Mouse (Mus musculus) midbrain, embryonic 13.5 days (tissue): ENCODE measurements around the gene Cckbr. TPM values are rescaled to one million over a fixed set of nuclear protein-coding genes. Genes with fewer than 3 reads are reported as not detected.
"Not testable (repeated sequence)": the region's sequence is repeated elsewhere in the genome, so short reads cannot be mapped to it uniquely, and the experiment has no call there.

Experiments
- ATAC-seq: fragments of 200-750 bp; cut with Nextera tagmentation; 2 replicates; pipeline ENCODE4 v1.8.0; 2017; ENCODE audit warnings: mild to moderate bottlenecking, moderate TSS enrichment, moderate library complexity
- H3K27ac ChIP-seq: fragments of 300-500 bp; sonication (generic); 2 replicates; pipeline ENCODE4 v1.5.1; 2015; ENCODE audit warnings: inconsistent platforms, mild to moderate bottlenecking, moderate library complexity
- H3K27me3 ChIP-seq: fragments of 300-500 bp; sonication (generic); 2 replicates; pipeline ENCODE4 v1.6.1; 2015; ENCODE audit warnings: mild to moderate bottlenecking, inconsistent platforms
- H3K36me3 ChIP-seq: fragments of 300-500 bp; sonication (generic); 2 replicates; pipeline ENCODE4 v1.6.1; 2015; ENCODE audit warnings: mild to moderate bottlenecking, inconsistent platforms
- H3K4me1 ChIP-seq: fragments of 300-500 bp; sonication (generic); replicated peaks from 2 replicates; pipeline ENCODE4 v1.6.1; 2015; ENCODE audit warnings: inconsistent platforms
- H3K4me2 ChIP-seq: fragments of 300-500 bp; sonication (generic); replicated peaks from 2 replicates; pipeline ENCODE4 v1.6.1; 2015; ENCODE audit warnings: moderate library complexity, mild to moderate bottlenecking, inconsistent platforms
- H3K4me3 ChIP-seq: fragments of 300-500 bp; sonication (generic); replicated peaks from 2 replicates; pipeline ENCODE4 v1.5.1; 2015; ENCODE audit warnings: mild to moderate bottlenecking, inconsistent platforms
- H3K9ac ChIP-seq: fragments of 300-500 bp; sonication (generic); replicated peaks from 2 replicates; pipeline ENCODE4 v1.6.1; 2015; ENCODE audit warnings: mild to moderate bottlenecking, inconsistent platforms
- H3K9me3 ChIP-seq: fragments of 300-500 bp; sonication (generic); 2 replicates; pipeline ENCODE4 v1.6.1; 2016; ENCODE audit warnings: mild to moderate bottlenecking, inconsistent platforms
- WGBS: fragments of 180-500 bp; shearing (Covaris S2); methylation state at CpG from one replicate; pipeline ENCODE4 v1.1.7; 2015; 5-methylcytosine and 5-hydroxymethylcytosine counted together
- polyA plus RNA-seq: library from polyadenylated mRNA; unstranded; fragments of >200 nt; fragmentation: Nextera tagmentation; extraction: Ambion mirVana; gene quantifications from 2 replicates; pipeline ENCODE4 v1.2.1, GENCODE M21; 2015

Gene Cckbr
- polyA plus RNA-seq, 1 experiment from 2014 or later: 0.87 TPM

- Histone ChIP-seq H3K9ac (no peak overlapping the region), H3K4me1 (no peaks in the 10 kb centered on the region), H3K4me3 (no peak overlapping the region), H3K36me3 (no peaks in the 10 kb centered on the region), H3K4me2 (no peak overlapping the region), H3K27ac (no peak overlapping the region), H3K9me3 (no peaks in the 10 kb centered on the region), H3K27me3 (no peaks in the 10 kb centered on the region)
- no peak for ATAC-seq
- 78% methylated on average over 3 of the region's 3 CpGs for WGBS
These were observed 19.5 kb downstream of the Cckbr start for GRCm38 (mm10) chr7:105445076-105445475.

DNA sequence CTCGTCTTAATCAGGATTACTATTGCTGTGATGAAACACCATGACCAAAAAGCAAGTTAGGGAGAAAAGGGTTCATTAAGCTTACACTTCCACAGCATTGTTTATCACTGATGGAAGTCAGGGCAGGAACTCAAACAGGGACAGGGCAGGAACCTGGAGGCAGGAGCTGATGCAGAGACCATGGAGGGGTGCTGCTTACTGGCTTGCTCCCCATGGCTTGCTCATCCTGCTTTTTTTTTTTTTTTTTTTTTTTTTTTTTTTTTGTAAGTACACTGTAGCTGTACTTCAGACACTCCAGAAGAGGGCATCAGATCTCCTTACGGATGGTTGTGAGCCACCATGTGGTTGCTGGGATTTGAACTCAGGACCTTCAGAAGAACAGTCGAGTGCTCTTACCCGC lies 27.8 kb downstream of the Cckbr start:
- not testable (repeated sequence) for H3K4me3 ChIP-seq, H3K36me3 ChIP-seq, H3K9ac ChIP-seq, H3K27ac ChIP-seq, ATAC-seq, H3K9me3 ChIP-seq, H3K27me3 ChIP-seq, H3K4me1 ChIP-seq, H3K4me2 ChIP-seq
- WGBS: 88% methylated on average over 4 of the region's 4 CpGs

- Histone ChIP-seq H3K9ac (no peak overlapping the region), H3K9me3 (no peaks in the 10 kb centered on the region), H3K4me3 (no peak overlapping the region), H3K27me3 (no peaks in the 10 kb centered on the region), H3K27ac (no peak overlapping the region), H3K4me1 (no peaks in the 10 kb centered on the region), H3K4me2 (no peak overlapping the region), H3K36me3 (no peaks in the 10 kb centered on the region)
- no peak for ATAC-seq
These were observed 33.0 kb downstream of the Cckbr start for GRCm38 (mm10) chr7:105458546-105458945.

DNA sequence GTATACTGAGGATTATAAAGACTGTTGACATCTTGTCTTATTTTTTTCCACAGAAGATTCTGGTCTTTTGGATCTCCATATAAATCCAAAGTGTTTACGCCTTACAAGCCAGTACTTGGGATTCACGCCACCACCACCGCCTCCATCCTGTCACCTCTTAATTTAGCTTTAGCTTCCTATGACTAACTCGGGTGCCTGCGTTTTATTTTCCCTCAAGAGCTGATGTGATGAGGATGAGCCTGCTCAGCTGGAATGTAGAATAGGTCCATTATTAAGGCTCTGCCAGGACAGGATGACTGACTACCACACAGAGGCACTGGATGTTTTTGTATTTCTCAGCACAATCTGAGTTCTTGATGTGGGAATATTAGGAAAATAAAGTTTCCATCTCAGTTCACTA lies 40.0 kb downstream of the Cckbr start:
- H3K27ac ChIP-seq, H3K4me1 ChIP-seq, H3K36me3 ChIP-seq, H3K9me3 ChIP-seq, H3K4me3 ChIP-seq, ATAC-seq, H3K27me3 ChIP-seq, H3K4me2 ChIP-seq, H3K9ac ChIP-seq: not testable (repeated sequence)
- 80% methylated on average over 5 of the region's 5 CpGs for WGBS

GRCm38 (mm10) chr7:105472607-105473006 lies 47.1 kb downstream of the Cckbr start:
- WGBS: 61% methylated on average over 1 of the region's 1 CpGs
- Histone ChIP-seq H3K9ac (no peak overlapping the region), H3K27ac (no peak overlapping the region), H3K4me2 (no peak overlapping the region), H3K9me3 (no peaks in the 10 kb centered on the region), H3K4me3 (no peak overlapping the region), H3K36me3 (no peaks in the 10 kb centered on the region), H3K27me3 (no peaks in the 10 kb centered on the region), H3K4me1 (no peaks in the 10 kb centered on the region)
- no peak for ATAC-seq

DNA sequence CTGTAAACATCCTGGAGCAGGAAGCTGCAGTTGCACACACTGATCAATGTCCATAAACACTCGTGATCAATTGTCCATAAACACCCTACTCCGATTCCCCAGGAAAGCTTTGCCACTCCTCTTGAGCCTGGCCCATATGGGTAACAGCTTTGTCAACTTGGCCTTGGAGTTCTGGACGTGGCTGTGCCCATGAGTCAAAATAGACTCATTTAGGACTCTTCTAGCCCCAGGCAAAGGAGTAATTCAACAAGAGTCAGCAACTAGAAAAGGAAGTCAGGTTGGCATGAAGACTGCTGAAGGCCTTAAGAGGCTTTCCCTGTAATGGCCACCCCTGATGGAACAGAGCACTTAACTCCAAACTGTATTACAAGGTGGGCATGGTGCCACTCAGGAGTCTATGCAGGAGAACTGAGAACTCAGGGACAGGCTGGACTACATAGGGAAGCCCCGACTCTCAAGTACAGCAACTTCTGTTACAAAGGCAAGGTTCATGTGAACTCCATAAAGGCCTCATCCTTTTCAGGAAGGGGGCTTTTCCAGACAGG lies 49.3 kb downstream of the Cckbr start:
- Histone ChIP-seq H3K9me3 (no peaks in the 10 kb centered on the region), H3K4me1 (no peaks in the 10 kb centered on the region), H3K27ac (no peak overlapping the region), H3K9ac (no peak overlapping the region), H3K27me3 (0 out of 2 replicates have a peak, but pooled peaks cover 3% of the 10 kb centered on the region), H3K4me3 (no peak overlapping the region), H3K4me2 (no peak overlapping the region), H3K36me3 (no peaks in the 10 kb centered on the region)
- 83% methylated on average over 4 of the region's 4 CpGs for WGBS
- no peak for ATAC-seq

DNA sequence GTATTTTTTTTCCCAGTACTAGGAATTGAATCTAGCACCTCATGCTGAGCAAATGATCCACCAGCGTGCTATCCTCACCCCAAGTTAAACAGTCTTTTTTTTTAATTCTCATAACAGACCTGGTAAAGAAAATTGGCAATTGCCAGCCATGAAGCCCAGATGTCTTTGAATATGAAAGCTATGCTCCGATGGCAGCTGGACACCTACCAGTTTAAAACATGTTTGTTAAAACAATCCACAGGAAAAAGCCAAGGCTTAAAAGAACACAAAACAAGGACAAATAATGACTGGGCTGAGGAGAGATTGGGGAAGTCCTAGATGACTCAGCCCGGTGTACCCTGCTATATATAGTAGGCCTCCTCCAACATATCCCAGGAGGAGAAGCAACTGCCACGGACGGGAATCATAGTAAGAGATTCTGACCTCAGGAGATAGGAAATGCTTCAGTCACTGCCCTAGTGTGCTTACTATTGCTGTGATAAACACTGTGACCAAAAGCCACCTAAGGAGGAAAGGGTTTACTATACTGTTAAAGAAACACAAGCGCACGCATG lies 49.9 kb downstream of the Cckbr start:
- WGBS: 81% methylated on average over 7 of the region's 7 CpGs
- Histone ChIP-seq H3K4me3 (no peak overlapping the region), H3K9me3 (no peaks in the 10 kb centered on the region), H3K4me1 (no peaks in the 10 kb centered on the region; the same call in 1 of the 2 replicates), H3K27ac (no peak overlapping the region), H3K27me3 (0 out of 2 replicates have a peak, but pooled peaks cover 3% of the 10 kb centered on the region), H3K9ac (no peak overlapping the region), H3K36me3 (no peaks in the 10 kb centered on the region), H3K4me2 (no peak overlapping the region)
- no peak for ATAC-seq

- ATAC-seq: no peak
- Histone ChIP-seq H3K4me2 (no peak overlapping the region), H3K4me3 (no peak overlapping the region), H3K36me3 (no peaks in the 10 kb centered on the region), H3K27ac (no peak overlapping the region), H3K9ac (no peak overlapping the region), H3K9me3 (no peaks in the 10 kb centered on the region), H3K4me1 (peaks cover 7% of the 10 kb centered on the region), H3K27me3 (peaks cover 9% of the 10 kb centered on the region; the same call in 1 of the 2 replicates)
- WGBS: 91% methylated on average over 10 of the region's 10 CpGs
These were observed 51.3 kb downstream of the Cckbr start for GRCm38 (mm10) chr7:105476683-105477432.

- ATAC-seq: no peak
- no peak overlapping the region for H3K4me2 ChIP-seq
- no peak overlapping the region for H3K27ac ChIP-seq
- no peaks in the 10 kb centered on the region for H3K9me3 ChIP-seq
- H3K4me3 ChIP-seq: no peak overlapping the region
- WGBS: 98% methylated on average over 1 of the region's 1 CpGs
- H3K36me3 ChIP-seq: no peaks in the 10 kb centered on the region
- peaks cover 12% of the 10 kb centered on the region for H3K4me1 ChIP-seq
- no peak overlapping the region for H3K9ac ChIP-seq
- H3K27me3 ChIP-seq: peaks cover 9% of the 10 kb centered on the region; the same call in 1 of the 2 replicates
These were observed 51.8 kb downstream of the Cckbr start for GRCm38 (mm10) chr7:105477433-105477700.

GRCm38 (mm10) chr7:105477841-105478240 lies 52.3 kb downstream of the Cckbr start:
- Histone ChIP-seq H3K4me1 (peaks cover 15% of the 10 kb centered on the region), H3K27me3 (peaks cover 9% of the 10 kb centered on the region; the same call in 1 of the 2 replicates), H3K9me3 (no peaks in the 10 kb centered on the region), H3K4me3 (no peak overlapping the region), H3K36me3 (no peaks in the 10 kb centered on the region), H3K4me2 (no peak overlapping the region), H3K27ac (no peak overlapping the region), H3K9ac (no peak overlapping the region)
- ATAC-seq: no peak
- WGBS: 63% methylated on average over 3 of the region's 3 CpGs

DNA sequence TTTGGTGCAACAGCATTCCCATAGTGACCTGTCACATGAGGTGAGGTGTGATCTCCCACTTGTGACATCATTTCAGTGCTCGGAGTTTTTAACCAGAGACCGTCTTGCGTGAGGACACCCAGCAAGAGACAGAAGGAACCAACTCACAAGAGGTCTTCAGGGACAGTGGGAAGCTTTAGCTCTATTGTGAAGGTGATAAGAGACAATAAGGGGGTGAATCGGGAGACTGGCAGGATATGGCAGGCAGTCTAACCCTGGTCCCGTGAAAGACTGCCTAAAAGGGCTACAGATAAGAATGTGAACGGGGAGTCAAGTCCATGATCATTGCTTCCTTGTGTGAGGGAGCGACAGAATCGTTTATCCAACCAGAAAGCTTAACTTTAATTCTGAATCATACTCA lies 52.8 kb downstream of the Cckbr start:
- H3K4me2 ChIP-seq: no peak overlapping the region
- ATAC-seq: no peak
- H3K9me3 ChIP-seq: no peaks in the 10 kb centered on the region
- no peak overlapping the region for H3K27ac ChIP-seq
- H3K9ac ChIP-seq: no peak overlapping the region
- peaks cover 9% of the 10 kb centered on the region; the same call in 1 of the 2 replicates for H3K27me3 ChIP-seq
- H3K4me1 ChIP-seq: peaks cover 15% of the 10 kb centered on the region
- H3K36me3 ChIP-seq: no peaks in the 10 kb centered on the region
- no peak overlapping the region for H3K4me3 ChIP-seq
- WGBS: 83% methylated on average over 8 of the region's 8 CpGs

DNA sequence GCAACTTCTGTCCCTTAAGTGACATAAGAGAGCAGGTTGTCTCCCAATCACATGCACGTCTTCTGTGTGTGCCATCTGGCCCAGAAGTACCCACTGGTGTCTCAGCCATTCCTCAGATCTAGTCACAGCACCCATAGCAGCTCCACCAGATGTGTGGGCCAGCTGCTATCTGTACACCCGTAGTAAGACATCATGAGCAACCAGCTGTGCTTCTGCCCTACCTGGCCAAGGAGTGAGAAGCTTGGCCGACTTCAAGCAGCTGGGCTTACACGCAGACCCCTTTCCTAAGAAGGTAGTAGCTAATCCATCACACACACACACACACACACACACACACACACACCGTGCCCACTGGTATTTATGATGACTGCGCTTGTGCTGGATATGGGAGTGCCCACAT lies 53.7 kb downstream of the Cckbr start:
- H3K9ac ChIP-seq: no peak overlapping the region
- no peak for ATAC-seq
- WGBS: 88% methylated on average over 6 of the region's 6 CpGs

More for the DNA sequence above, 53.7 kb downstream of the Cckbr start:
- Histone ChIP-seq H3K36me3 (no peaks in the 10 kb centered on the region), H3K4me2 (no peak overlapping the region), H3K4me3 (no peak overlapping the region), H3K9me3 (no peaks in the 10 kb centered on the region), H3K4me1 (peaks cover 15% of the 10 kb centered on the region), H3K27ac (no peak overlapping the region), H3K27me3 (peaks cover 9% of the 10 kb centered on the region; the same call in 1 of the 2 replicates)
